Comparison of ENCODE assay signal across 19 mouse cellular contexts in the genomic region with DNA sequence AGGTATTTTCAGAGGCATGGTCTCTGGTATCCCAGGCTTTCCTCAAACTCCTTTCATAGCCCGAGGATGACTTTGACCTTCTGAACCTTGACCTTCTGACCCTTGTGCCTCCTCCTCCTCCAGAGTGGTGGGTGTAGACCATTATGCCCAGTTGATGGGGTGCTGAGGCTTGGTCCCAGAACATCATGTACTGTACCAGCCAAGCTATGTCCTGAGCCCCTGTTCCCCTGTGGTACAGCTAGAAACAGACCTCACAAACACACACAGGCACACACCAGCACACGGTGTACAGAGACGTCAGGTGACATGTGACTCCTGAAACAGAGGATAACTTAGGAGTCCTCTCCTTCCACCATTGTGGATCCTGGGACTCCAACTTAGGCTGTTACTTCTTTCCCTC. TPM values are rescaled to one million over a fixed set of nuclear protein-coding genes. Genes with fewer than 3 reads are reported as not detected.
DNase-seq lines count a peak whose midpoint lies in the region; ATAC-seq and TF ChIP-seq lines count a peak whose summit lies in the region.
"Had no signal": no experiment of that assay in that cellular context is flagged by ENCODE, and none has a peak within 500 bp of the region (broad histone marks: within the 10 kb centered on the region; RNA-seq: fewer than 3 reads in every experiment).

No protein-coding gene starts in this region.

- no peak overlapping the region for H3K4me3 ChIP-seq in kidney, adult 2 months (ENCODE audit: insufficient read depth, low read depth, low read length)
- H3K4me3 ChIP-seq in kidney, embryonic 14.5 days (ENCODE audit: low read length) = no peak overlapping the region
- H3K4me3 ChIP-seq in kidney, postnatal 0 days (replicated peaks; ENCODE audit: low read depth, low read length) = no peak overlapping the region
- peak overlapping the region in 2 of 3 experiments; percentile 32 to 59 for H3K4me3 ChIP-seq in CH12.LX (replicated peaks in 1 of 3; ENCODE audit: low read depth in 2 of 3, low read length in 2 of 3, poor library complexity in 1 of 3)
- H3K4me3 ChIP-seq: embryonic facial prominence, embryonic 13.5 days; forebrain, embryonic 12.5 days; heart, adult 2 months; hindbrain, embryonic 10.5 days had no signal

- in situ Hi-C loops in CH12.LX (cut with MboI; ENCODE audit: low pct_ligation_motif_present, low pct_unique_long_range_greater_than_20kb, low sequenced_read_pairs) = no loop called here

- no peak overlapping the region for H3K4me2 ChIP-seq in kidney, embryonic 14.5 days (replicated peaks; ENCODE audit: low read depth, low read length)
- no peak overlapping the region for H3K4me2 ChIP-seq in kidney, postnatal 0 days (ENCODE audit: low read length)
- peak overlapping the region; percentile 72 for H3K4me2 ChIP-seq in CH12.LX (ENCODE audit: insufficient read depth, low read depth, poor library complexity, severe bottlenecking)
- H3K4me2 ChIP-seq: embryonic facial prominence, embryonic 13.5 days; forebrain, embryonic 12.5 days; heart, embryonic 11.5 days; hindbrain, embryonic 14.5 days had no signal

- H3K79me2 ChIP-seq in CH12.LX (replicated peaks; ENCODE audit: control insufficient read depth, extremely low read depth, insufficient read depth, poor library complexity, severe bottlenecking) = no peaks in the 10 kb centered on the region

- WGBS in kidney, adult 2 months = 35% methylated on average over 3 of the region's 3 CpGs
- WGBS in kidney, embryonic 14.5 days = 50% methylated on average over 3 of the region's 3 CpGs
- 41% methylated on average over 3 of the region's 3 CpGs for WGBS in kidney, postnatal 0 days

- TF ChIP-seq POLR2A in kidney, adult 2 months (IDR thresholded peaks at IDR 0.05; ENCODE audit: low read depth, low read length) = no peak
- TF ChIP-seq POLR2A in CH12.LX (IDR thresholded peaks at IDR 0.05; ENCODE audit: low read depth, low read length) = no peak

- H3K27me3 ChIP-seq in kidney, adult 2 months (replicated peaks; ENCODE audit: control insufficient read depth, insufficient read depth, low read length) = no peaks in the 10 kb centered on the region
- no peaks in the 10 kb centered on the region for H3K27me3 ChIP-seq in kidney, embryonic 14.5 days (ENCODE audit: control insufficient read depth, insufficient read depth, low read length)
- H3K27me3 ChIP-seq in kidney, postnatal 0 days (ENCODE audit: insufficient read depth, low read length) = no peaks in the 10 kb centered on the region
- H3K27me3 ChIP-seq in CH12.LX (replicated peaks) = no peaks in the 10 kb centered on the region
- H3K27me3 ChIP-seq: embryonic facial prominence, embryonic 13.5 days had no signal

- TF ChIP-seq RAD21 in CH12.LX (IDR thresholded peaks at IDR 0.05; ENCODE audit: low read depth, low read length) = no peak

- H3K27ac ChIP-seq in kidney, adult 2 months (ENCODE audit: insufficient read depth, low read depth, low read length) = peak overlapping the region; percentile 11
- H3K27ac ChIP-seq in kidney, embryonic 14.5 days (ENCODE audit: low read depth, low read length) = no peak overlapping the region; the same call in 1 of the 2 replicates
- no peak overlapping the region for H3K27ac ChIP-seq in kidney, postnatal 0 days
- H3K27ac ChIP-seq in CH12.LX (ENCODE audit: insufficient read depth, low read depth) = peak overlapping the region; percentile 91
- H3K27ac ChIP-seq: embryonic facial prominence, embryonic 13.5 days; forebrain, embryonic 12.5 days; heart, adult 2 months; hindbrain, embryonic 10.5 days; hindbrain, embryonic 14.5 days had no signal

- no peak for TF ChIP-seq EP300 in CH12.LX (IDR thresholded peaks at IDR 0.05; ENCODE audit: low read length)

- dilution Hi-C loops in CH12.LX (cut with MboI; ENCODE audit: extremely low pct_ligation_motif_present, extremely low pct_unique_long_range_greater_than_20kb, low sequenced_read_pairs) = no loop called here

- H3K9me3 ChIP-seq in kidney, embryonic 14.5 days (ENCODE audit: control insufficient read depth, low read length) = no peaks in the 10 kb centered on the region
- H3K9me3 ChIP-seq in kidney, postnatal 0 days (replicated peaks; ENCODE audit: low read length) = no peaks in the 10 kb centered on the region
- no peaks in the 10 kb centered on the region for H3K9me3 ChIP-seq in CH12.LX (replicated peaks; ENCODE audit: low read length)
- H3K9me3 ChIP-seq: embryonic facial prominence, embryonic 13.5 days; forebrain, embryonic 12.5 days; hindbrain, embryonic 10.5 days had no signal

- no peak for TF ChIP-seq CTCF in kidney, adult 2 months (conservative IDR thresholded peaks at IDR 0.05; ENCODE audit: insufficient read depth, insufficient read length, low read depth, low read length)
- TF ChIP-seq CTCF in kidney, postnatal 0 days (IDR thresholded peaks at IDR 0.05; ENCODE audit: low read depth) = no peak
- TF ChIP-seq CTCF in CH12.LX (conservative IDR thresholded peaks at IDR 0.05 in 1 of 2, IDR thresholded peaks at IDR 0.05 in 1 of 2; ENCODE audit: low read depth in 2 of 2, low read length in 2 of 2) = no peak

- peak; percentile 16 for DNase-seq in kidney, adult 2 months
- no peak for DNase-seq in kidney, postnatal 0 days (ENCODE audit: low spot score)
- DNase-seq in kidney, postnatal 10 days = no peak
- no peak for DNase-seq in CH12.LX (ENCODE audit: extremely low read depth)
- no peak for DNase-seq in thymus, postnatal 10 days (ENCODE audit: low spot score in 2 of 2)
- DNase-seq in layer of hippocampus, adult 9-11 months = no peak
- DNase-seq: adrenal gland, postnatal 14 days; cerebellum, adult 11-12 months; cerebellum, adult 9-10 months; cerebellum, postnatal 36 days; gastrocnemius, postnatal 10 days; heart, adult 2 months had no signal

- no peaks in the 10 kb centered on the region for H3K36me3 ChIP-seq in kidney, adult 2 months (ENCODE audit: control insufficient read depth, insufficient read depth, low read length)
- no peaks in the 10 kb centered on the region for H3K36me3 ChIP-seq in kidney, embryonic 14.5 days (ENCODE audit: control insufficient read depth, insufficient read depth, low read length)
- no peaks in the 10 kb centered on the region for H3K36me3 ChIP-seq in kidney, postnatal 0 days (ENCODE audit: insufficient read depth, low read length)
- H3K36me3 ChIP-seq in CH12.LX (replicated peaks in 1 of 2; ENCODE audit: control insufficient read depth in 1 of 2, insufficient read depth in 1 of 2, low read length in 1 of 2) = no peaks in the 10 kb centered on the region
- H3K36me3 ChIP-seq: embryonic facial prominence, embryonic 13.5 days; forebrain, embryonic 12.5 days; hindbrain, embryonic 10.5 days had no signal

- ATAC-seq in kidney, embryonic 14.5 days (ENCODE audit: low FRiP score, low TSS enrichment) = no peak
- peak; percentile 25; the same call in 1 of the 2 replicates for ATAC-seq in kidney, postnatal 0 days (replicated peaks; ENCODE audit: low FRiP score, low read depth)
- ATAC-seq: activated CD4-positive, CD25-positive, alpha-beta regulatory T cell, adult 4 months had no signal

- 0 out of 2 replicates have a peak, but pooled peaks cover 3% of the 10 kb centered on the region for H3K4me1 ChIP-seq in kidney, adult 2 months (ENCODE audit: control insufficient read depth, insufficient read depth, low read length)
- H3K4me1 ChIP-seq in kidney, embryonic 14.5 days (ENCODE audit: control insufficient read depth, insufficient read depth, low read length) = no peaks in the 10 kb centered on the region
- H3K4me1 ChIP-seq in kidney, postnatal 0 days (replicated peaks; ENCODE audit: insufficient read depth, low read length) = no peaks in the 10 kb centered on the region
- peaks cover 21 to 64% of the 10 kb centered on the region in 2 experiments for H3K4me1 ChIP-seq in CH12.LX (ENCODE audit: control insufficient read depth in 1 of 2, insufficient read depth in 2 of 2)
- H3K4me1 ChIP-seq: forebrain, embryonic 12.5 days had no signal

- H3K9ac ChIP-seq in kidney, embryonic 14.5 days (ENCODE audit: low read depth, low read length) = no peak overlapping the region
- H3K9ac ChIP-seq in kidney, postnatal 0 days (ENCODE audit: low read depth, low read length) = no peak overlapping the region
- H3K9ac ChIP-seq in CH12.LX (ENCODE audit: insufficient read depth, low read depth) = peak overlapping the region; percentile 95
- H3K9ac ChIP-seq: embryonic facial prominence, embryonic 13.5 days; forebrain, embryonic 12.5 days; hindbrain, embryonic 14.5 days had no signal

TF ChIP-seq in CH12.LX, 34 proteins besides CTCF, POLR2A, EP300 and RAD21:
- no peak for TF ChIP-seq BHLHE40 (IDR thresholded peaks at IDR 0.05; ENCODE audit: low read depth, low read length)
- 0 out of 2 replicates have a peak, but pooled peaks have one; percentile 17 for TF ChIP-seq CHD2 (IDR thresholded peaks at IDR 0.05; ENCODE audit: low read length)

RNA-seq across cellular contexts. Expression of a gene that starts 29.1 kb away (rescaled TPM):
- polyA plus RNA-seq in kidney, adult 2 months (2012; rRNA removed) = 1.6 and 2.0 TPM in 2 replicates
- 91.6 and 91.7 TPM in 2 replicates for polyA plus RNA-seq in kidney, embryonic 14.5 days (2014; fragmentation: Nextera tagmentation; extraction: Ambion mirVana)
- 43.8 and 49.2 TPM in 2 replicates for polyA plus RNA-seq in kidney, postnatal 0 days (2015; fragmentation: Nextera tagmentation; extraction: Ambion mirVana)
- 46.7 and 58.6 TPM in 2 replicates for total RNA-seq in CH12.LX (2012; rRNA removed)
- 74.8 and 76.2 TPM in 2 replicates for total RNA-seq in CH12.LX (2014; rRNA removed)
- 82.0 and 84.0 TPM in 2 replicates for polyA plus RNA-seq in CH12.LX (2012; ENCODE audit: insufficient read length, low read depth)

Comparison
In these comparisons a context has a peak if more than half of its experiments do, and no peak if none do; other contexts are left out.
1. H3K27ac ChIP-seq: peak in kidney, adult 2 months (single experiment) and CH12.LX (single experiment); none in kidney, embryonic 14.5 days (single experiment) and kidney, postnatal 0 days (single experiment).
2. RNA of a gene that starts 29.1 kb away (polyA plus RNA-seq): 91.6 to 91.7 TPM in kidney, embryonic 14.5 days, 82.0 to 84.0 TPM in CH12.LX and 43.8 to 49.2 TPM in kidney, postnatal 0 days; 1.6 to 2.0 TPM in kidney, adult 2 months; every median in the first group is over 10 times any median in the second.
3. H3K4me3 ChIP-seq: peak in CH12.LX (2 of 3); none in kidney, adult 2 months (single experiment), kidney, embryonic 14.5 days (single experiment) and kidney, postnatal 0 days (single experiment).